Mouse (Mus musculus) gastrocnemius, postnatal 10 days (tissue): ENCODE results near the gene Tmc8. TPM values are rescaled to one million over a fixed set of nuclear protein-coding genes. Genes with fewer than 3 reads are reported as not detected.
A peak's percentile ranks its signal among the peaks of the same experiment; 100 is the strongest.
"Not testable (repeated sequence)": the region's sequence is repeated elsewhere in the genome, so short reads cannot be mapped to it uniquely, and the experiment has no call there.

Experiments used
- DNase-seq: peaks from one replicate; pipeline ENCODE4 v3.0.0; 2021; ENCODE audit warnings: mixed read lengths
- total RNA-seq, 2 experiments: library from RNA; stranded (reverse); gene quantifications; 2 replicates each; pipeline ENCODE4 v1.2.3; 2021

Tmc8 gene
- total RNA-seq, 2 experiments from 2014 or later = 1.2 to 1.7 TPM

DNA sequence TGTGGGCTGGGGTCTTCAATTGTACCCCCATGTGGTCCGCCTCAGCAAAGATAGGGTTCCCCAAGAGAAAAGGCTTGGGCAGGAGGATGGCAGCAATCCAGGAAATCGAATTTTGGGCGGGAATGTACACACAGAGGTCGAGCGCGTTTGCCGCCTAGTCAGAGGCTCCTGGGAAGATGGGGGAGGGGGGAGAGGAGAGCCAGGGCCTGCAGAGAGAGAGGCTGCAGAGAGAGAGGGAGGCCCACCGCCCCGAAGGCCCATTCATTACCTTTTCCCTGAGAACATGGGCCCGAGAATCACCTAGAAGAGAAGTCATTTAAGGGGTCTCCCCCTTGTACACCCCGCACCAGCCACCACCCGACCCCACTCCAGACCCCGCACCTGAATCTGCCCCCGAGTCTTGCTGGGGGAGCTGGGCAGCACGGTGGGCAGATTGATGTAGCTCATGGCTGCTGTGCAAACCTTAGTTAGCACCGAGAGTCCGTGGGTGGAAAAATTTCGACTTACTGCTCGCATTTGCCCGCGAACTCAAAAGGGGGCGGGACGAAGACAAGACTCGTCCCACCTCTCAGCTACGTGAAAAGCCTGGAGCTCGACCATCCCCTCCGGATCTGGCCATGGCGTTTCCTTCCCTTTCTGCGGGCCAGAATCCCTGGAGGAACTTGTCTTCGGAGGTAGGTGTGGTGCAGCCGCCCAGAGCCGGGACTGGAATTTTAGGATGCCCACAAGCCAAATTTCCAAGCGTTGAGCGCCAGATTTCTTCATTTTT, 43.6 kb downstream of the Tmc8 start, which contains the start of the genes Afmid and Tk1:
Afmid (plus strand) TSS at position 592 of the 769 bp plus-strand sequence.
Tk1 (minus strand) TSS at position 760 of the 769 bp plus-strand sequence.
- DNase-seq = peak; percentile 57

DNA sequence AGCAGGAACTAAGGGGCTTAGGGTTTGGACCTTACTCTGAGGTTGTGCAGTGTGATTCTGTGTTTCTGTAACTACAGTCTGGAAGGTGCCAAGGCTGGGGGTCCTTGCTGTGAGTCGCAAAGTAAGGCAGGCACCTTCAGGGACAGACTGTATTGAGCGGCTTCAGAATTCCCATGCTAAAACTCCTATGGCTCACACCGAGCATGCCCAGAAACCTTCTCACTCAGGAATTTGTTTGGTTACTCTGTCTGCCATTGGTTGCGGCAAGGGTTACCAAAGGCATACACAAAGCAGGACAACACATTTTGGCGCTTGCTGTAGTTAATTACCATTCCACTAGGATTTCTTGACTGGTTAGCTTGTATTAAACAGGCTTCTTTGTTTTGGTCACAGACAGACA, 44.3 kb downstream of the Tmc8 start:
- DNase-seq = no peak

GRCm38 (mm10) chr11:117826916-117827315, 45.0 kb downstream of the Tmc8 start:
- DNase-seq = no peak

DNA sequence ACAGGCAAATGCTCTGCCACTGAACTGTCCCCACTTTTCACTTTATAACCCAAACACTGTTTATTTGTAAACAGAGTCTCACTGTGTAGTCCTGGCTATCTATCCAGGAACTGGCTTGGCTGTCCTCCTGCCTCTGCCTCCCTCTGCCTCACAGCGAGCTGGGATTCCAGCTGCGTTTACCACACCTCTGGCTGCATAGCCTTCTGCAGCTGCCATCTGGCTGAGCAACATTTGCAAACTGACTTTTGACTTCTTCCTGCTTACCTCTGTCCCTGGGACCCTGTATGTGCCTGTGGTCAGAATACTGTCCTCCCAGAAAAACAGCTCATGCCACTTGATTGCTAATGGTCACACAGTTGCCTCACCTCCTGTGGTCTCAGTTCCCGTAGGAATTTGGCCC, 45.5 kb downstream of the Tmc8 start:
- no peak for DNase-seq

GRCm38 (mm10) chr11:117828149-117828887, 46.4 kb downstream of the Tmc8 start:
- DNase-seq = peak; percentile 49

DNA sequence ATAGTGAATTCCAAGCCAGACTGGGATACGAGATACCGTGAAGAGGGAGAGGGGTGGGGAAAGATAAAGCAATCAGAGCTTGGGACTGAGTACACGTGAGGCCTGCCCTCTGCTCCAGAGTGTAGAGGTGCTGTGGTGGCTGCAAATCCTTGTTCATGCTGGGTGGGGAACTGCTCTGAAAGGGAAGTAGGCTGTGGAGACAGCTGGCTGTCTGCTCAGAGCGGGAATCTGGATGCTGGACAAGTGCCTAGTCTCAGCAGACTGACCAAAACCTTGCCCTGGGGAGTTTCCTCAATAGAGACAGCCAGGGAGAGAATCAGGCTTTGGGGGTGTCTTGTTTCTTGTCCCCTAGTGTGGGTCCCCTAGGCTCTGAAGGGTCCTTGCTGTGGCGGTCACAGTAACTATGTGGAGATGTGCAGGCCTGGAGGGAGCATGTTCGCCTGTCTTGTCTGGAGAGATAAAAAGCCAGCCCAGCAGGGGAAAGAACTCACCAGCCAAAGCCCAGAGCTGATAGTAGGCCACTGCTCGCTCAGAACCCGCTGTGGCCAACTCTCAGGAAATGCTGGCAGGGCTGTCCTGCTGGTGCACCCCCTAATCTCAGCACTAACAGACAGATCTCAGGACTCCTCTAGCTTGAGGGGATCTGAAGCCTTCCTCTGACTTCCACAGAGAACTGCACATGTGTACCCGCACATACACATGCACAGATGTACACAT, 47.2 kb downstream of the Tmc8 start:
- peak; percentile 44 for DNase-seq

DNA sequence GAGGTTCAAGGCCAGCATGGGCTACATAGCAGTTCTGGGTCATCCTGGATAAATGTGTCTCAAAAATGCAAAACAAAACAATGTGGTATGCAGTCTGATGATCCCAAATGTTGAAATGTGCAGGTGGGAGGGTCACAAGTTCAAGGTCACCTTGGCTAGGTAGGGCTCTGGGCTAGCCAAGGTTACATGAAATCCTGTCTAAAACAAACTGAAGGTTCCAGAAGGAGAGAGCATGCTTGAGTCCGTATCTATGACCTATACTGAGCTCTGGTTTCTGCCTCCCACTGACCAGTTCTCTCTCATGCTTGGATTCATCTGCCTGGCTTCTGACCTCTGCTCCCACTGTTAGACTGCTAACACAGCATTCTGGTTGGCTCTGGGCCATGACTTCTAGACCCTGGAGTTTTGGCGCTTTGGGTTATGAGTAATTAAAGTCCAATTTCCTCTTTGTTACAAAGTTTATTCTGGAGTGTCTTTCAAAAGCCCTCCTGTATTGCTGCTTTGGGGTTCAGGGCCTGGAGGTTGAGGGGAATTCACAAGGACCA, 47.9 kb downstream of the Tmc8 start:
- DNase-seq = no peak

DNA sequence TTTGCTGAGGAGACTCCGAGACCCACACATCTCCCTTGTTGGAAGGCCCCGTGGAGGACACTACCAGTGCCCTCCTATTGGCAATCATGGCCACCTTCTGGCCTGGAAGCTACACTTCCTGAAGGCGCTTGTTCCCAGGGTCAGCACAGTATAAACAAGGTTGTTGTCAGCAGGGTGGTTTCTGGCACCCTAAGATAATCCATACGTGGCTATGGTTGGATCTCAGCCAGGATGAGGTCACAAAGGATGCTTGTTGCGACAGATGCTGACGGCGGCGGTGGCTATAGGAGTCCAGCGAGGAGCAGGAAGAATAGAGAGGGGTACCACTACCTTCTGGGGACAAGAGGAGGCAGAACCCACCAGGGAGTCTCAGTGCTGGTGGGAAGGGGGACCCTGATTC, 48.5 kb downstream of the Tmc8 start:
- no peak for DNase-seq

- peak; percentile 86 for DNase-seq
Measured at GRCm38 (mm10) chr11:117832086-117832969, 50.5 kb downstream of the Tmc8 start.

DNA sequence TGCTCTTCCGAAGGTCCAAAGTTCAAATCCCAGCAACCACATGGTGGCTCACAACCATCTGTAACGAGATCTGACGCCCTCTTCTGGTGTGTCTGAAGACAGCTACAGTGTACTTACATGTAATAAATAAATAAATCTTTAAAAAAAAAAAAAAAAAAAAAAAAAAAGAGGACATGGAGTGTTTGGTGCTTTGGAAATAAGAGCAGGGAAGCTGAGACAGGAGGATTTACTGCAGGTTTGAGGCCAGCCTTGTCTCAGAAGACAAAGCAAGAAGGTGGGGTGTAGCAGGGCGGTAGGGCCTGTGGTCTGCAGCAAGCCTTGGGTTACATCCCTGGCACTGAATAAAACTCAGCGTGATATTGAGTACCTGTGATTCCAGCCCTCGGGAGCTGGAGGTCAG, 51.6 kb downstream of the Tmc8 start:
- DNase-seq = not testable (repeated sequence)

- no peak for DNase-seq
Measured at GRCm38 (mm10) chr11:117834086-117834485, 52.2 kb downstream of the Tmc8 start.

DNA sequence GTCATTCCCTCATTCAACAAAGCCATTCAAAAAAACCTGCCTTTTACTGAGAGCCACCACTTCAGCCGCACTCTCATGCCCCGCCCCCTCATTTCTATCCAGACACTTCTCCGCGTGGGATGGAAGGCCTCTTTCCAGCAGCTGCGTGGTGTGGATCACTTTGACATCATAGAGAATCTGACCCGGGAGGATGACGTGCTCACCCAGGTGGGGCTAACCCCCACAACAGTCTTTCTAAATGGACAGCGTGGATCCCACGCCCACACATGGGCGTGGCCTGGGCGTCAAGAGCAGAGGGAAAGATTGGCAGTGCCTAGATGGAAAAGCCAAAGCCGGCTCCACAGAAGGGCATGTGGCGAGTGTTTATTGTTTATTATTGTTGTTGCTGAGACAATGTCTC, 54.4 kb downstream of the Tmc8 start:
- no peak for DNase-seq

GRCm38 (mm10) chr11:117838572-117838971, 56.7 kb downstream of the Tmc8 start:
- DNase-seq = no peak

- no peak for DNase-seq
Measured at GRCm38 (mm10) chr11:117839021-117839420, 57.1 kb downstream of the Tmc8 start.

- no peak for DNase-seq
Measured at GRCm38 (mm10) chr11:117840910-117841309, 59.0 kb downstream of the Tmc8 start.

Other genes starting within 250 kb of the Tmc8 start
- 10 to 100 TPM; 20.5 to 25.8 TPM for gene Tnrc6c, start 127.8 kb upstream of the Tmc8 start, total RNA-seq
- gene Tmc6, start 122 bp downstream of the Tmc8 start, total RNA-seq = 10 to 100 TPM; 17.2 to 20.9 TPM
- not detected for gene 6030468B19Rik, start 15.6 kb downstream of the Tmc8 start, total RNA-seq
- 1 to 10 TPM; 1.2 to 3.3 TPM for gene Gm20708, start 27.6 kb downstream of the Tmc8 start, total RNA-seq
- gene Syngr2, start 27.6 kb downstream of the Tmc8 start, total RNA-seq = 10 to 100 TPM; 90.3 to 95.1 TPM
- 1 to 10 TPM; 5.1 to 5.3 TPM for gene Afmid, start 43.8 kb downstream of the Tmc8 start, total RNA-seq
- 10 to 100 TPM; 14.3 to 20.5 TPM for gene Tk1, start 44.0 kb downstream of the Tmc8 start, total RNA-seq
- 10 to 100 TPM; 11.4 to 13.2 TPM for gene Birc5, start 67.2 kb downstream of the Tmc8 start, total RNA-seq
- not detected for gene Tmem235, start 78.7 kb downstream of the Tmc8 start, total RNA-seq
- 1 to 10 TPM; 4.7 to 5.6 TPM for gene Tha1, start 91.4 kb downstream of the Tmc8 start, total RNA-seq
- gene Socs3, start 188.0 kb downstream of the Tmc8 start, total RNA-seq = 1 to 10 TPM; 6.2 to 9.8 TPM
- gene Pgs1, start 204.2 kb downstream of the Tmc8 start, total RNA-seq = 10 to 100 TPM; 17.8 to 21.6 TPM